Mouse (Mus musculus): ENCODE measurements around the gene Smpd2. TPM values are rescaled to one million over a fixed set of nuclear protein-coding genes. Genes with fewer than 3 reads are reported as not detected.

Smpd2 gene
- total RNA-seq, 2 experiments from 2014 or later = 16.8 to 21.3 TPM

GRCm38 (mm10) chr10:41449684-41450083, 40.5 kb downstream of the Smpd2 start:
- Histone ChIP-seq H3K27ac (peak overlapping the region; percentile 93), H3K4me3 (peak overlapping the region; percentile 92)
- intact Hi-C loops (cut with DNase I) = no loop called here
- TF ChIP-seq CTCF (IDR thresholded peaks at IDR 0.05) = no peak
- DNase-seq (ENCODE audit: extremely low spot score in 1 of 2, low spot score in 2 of 2) = peak; percentile 27 to 36

GRCm38 (mm10) chr10:41448216-41448615, 42.0 kb downstream of the Smpd2 start:
- H3K4me3 ChIP-seq = no peak overlapping the region
- no peak for TF ChIP-seq CTCF (IDR thresholded peaks at IDR 0.05)
- DNase-seq (ENCODE audit: extremely low spot score in 1 of 2, low spot score in 2 of 2) = no peak
- intact Hi-C loops (cut with DNase I) = no loop called here
- H3K27ac ChIP-seq = no peak overlapping the region

Other genes starting within 250 kb of the Smpd2 start
- gene Fig4, start 187.1 kb downstream of the Smpd2 start, total RNA-seq (2021) = 10 to 100 TPM; 25.2 to 25.6 TPM
- under 1 TPM; 0.05 to 0.07 TPM for gene Ak9, start 186.4 kb downstream of the Smpd2 start, total RNA-seq (2021)
- 10 to 100 TPM; 19.6 to 21.2 TPM for gene Zbtb24, start 40.0 kb downstream of the Smpd2 start, total RNA-seq (2021)
- gene Mical1, start 14.1 kb downstream of the Smpd2 start, total RNA-seq (2021) = 10 to 100 TPM; 22.6 to 26.0 TPM
- gene Ppil6, start 70 bp upstream of the Smpd2 start, total RNA-seq (2021) = 1 to 10 TPM; 4.6 to 6.6 TPM
- gene Cd164, start 29.0 kb upstream of the Smpd2 start, total RNA-seq (2021) = 10 to 100 TPM; 66.5 to 67.8 TPM
- gene Ccdc162, start 226.3 kb upstream of the Smpd2 start, total RNA-seq (2021) = 1 to 10 TPM; 1.8 to 2.0 TPM

All from left cerebral cortex, adult 2 months (tissue).